Mouse (Mus musculus) heart, postnatal 0 days (tissue): ENCODE measurements at regions not wholly inside any gene's neighbourhood (a gene's known extent, or its start where the extent isn't known, plus 50 kb on each side); places are given as distances from the start of the nearest gene placed in this dataset.

Experiments used
- CTCF ChIP-seq: IDR thresholded peaks from 2 replicates; pipeline ENCODE4 v1.5.1; 2016; ENCODE audit warnings: antibody characterized with exemption, control low read depth, low read depth
- EP300 ChIP-seq: IDR thresholded peaks from 2 replicates; pipeline ENCODE4 v1.6.1; 2016; ENCODE audit warnings: antibody characterized with exemption, low read depth

GRCm38 (mm10) chr11:21016791-21017329 lies 74.2 kb upstream of the Peli1 start:
- TF ChIP-seq CTCF = no peak
- TF ChIP-seq EP300 = no peak
